Mouse (Mus musculus): Measurements from ENCODE around the gene Pet100. TPM values are rescaled to one million over a fixed set of nuclear protein-coding genes. Genes with fewer than 3 reads are reported as not detected.

Pet100 gene
- total RNA-seq, 1 experiment, result 97.6 TPM

GRCm38 (mm10) chr8:3622119-3622518 is 771 bp downstream of the Pet100 start:
- no peak overlapping the region for H3K27ac ChIP-seq (ENCODE audit: insufficient read depth, low read depth, low read length, poor library complexity, severe bottlenecking)
- H3K4me3 ChIP-seq (ENCODE audit: insufficient read depth in 1 of 2, low read depth in 1 of 2, low read length in 2 of 2, poor library complexity in 1 of 2, severe bottlenecking in 1 of 2), result peak overlapping the region; percentile 78 to 93; a peak in 3 of 4 replicates
- no peaks in the 10 kb centered on the region for H3K9me3 ChIP-seq (ENCODE audit: control insufficient read depth, insufficient read depth, low read depth, low read length)
- H3K9ac ChIP-seq (ENCODE audit: insufficient read depth, low read depth, low read length, poor library complexity, severe bottlenecking), result peak overlapping the region; percentile 77; the same call in 1 of the 2 replicates
- 0 out of 4 replicates have a peak, but pooled peaks cover 0 to 2% of the 10 kb centered on the region in 2 experiments for H3K4me1 ChIP-seq (ENCODE audit: control insufficient read depth in 2 of 2, insufficient read depth in 2 of 2, low read length in 2 of 2, poor library complexity in 1 of 2)
- in situ Hi-C loops (cut with MboI; ENCODE audit: low sequenced_read_pairs in 2 of 2, unreplicated experiment in 2 of 2), result no loop called here
- no peak for DNase-seq (ENCODE audit: low read depth, low spot score)
- TF ChIP-seq CHD2 (IDR thresholded peaks at IDR 0.05; ENCODE audit: low read depth, low read length), result no peak
- no peak for TF ChIP-seq ZC3H11A (IDR thresholded peaks at IDR 0.05; ENCODE audit: borderline replicate concordance, low read depth, low read length)
- no peak for TF ChIP-seq MAFK (IDR thresholded peaks at IDR 0.05; ENCODE audit: insufficient read depth, low read depth, low read length)
- no peak for TF ChIP-seq HCFC1 (IDR thresholded peaks at IDR 0.05; ENCODE audit: borderline replicate concordance, insufficient read depth, low read length)
- no peak for TF ChIP-seq ZNF384 (IDR thresholded peaks at IDR 0.05; ENCODE audit: low read depth, low read length)
- H3K36me3 ChIP-seq (ENCODE audit: control insufficient read depth, insufficient read depth, low read length, poor library complexity, severe bottlenecking), result peaks cover 11% of the 10 kb centered on the region

DNA sequence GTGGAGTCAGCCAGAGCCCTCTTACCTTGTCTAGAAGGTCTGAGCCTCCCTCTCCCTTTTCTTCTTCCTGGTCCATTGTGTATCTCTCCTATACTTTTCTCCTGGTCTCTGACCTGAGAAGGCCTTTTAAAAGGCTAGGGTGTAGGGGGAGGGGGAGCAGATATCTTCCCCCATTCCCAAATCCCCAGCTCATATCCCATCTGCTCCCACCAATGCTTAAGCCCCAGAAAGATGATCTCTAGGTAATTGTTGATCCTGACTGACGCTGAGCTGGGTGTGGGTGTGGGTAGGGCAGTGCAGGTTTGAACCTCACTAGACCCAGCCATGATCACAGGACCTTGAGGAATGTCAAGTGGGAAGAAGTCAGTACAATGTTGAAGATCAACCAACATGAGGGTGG is 4.1 kb downstream of the Pet100 start, which contains the start of gene Pcp2:
Gene Pcp2, minus strand, starts transcription at position 101 of the 400 bp plus-strand sequence.
- Histone ChIP-seq H3K4me1 (ENCODE audit: control insufficient read depth in 2 of 2, insufficient read depth in 2 of 2, low read length in 2 of 2, poor library complexity in 1 of 2) (0 out of 4 replicates have a peak, but pooled peaks cover 0 to 2% of the 10 kb centered on the region in 2 experiments), H3K36me3 (ENCODE audit: control insufficient read depth, insufficient read depth, low read length, poor library complexity, severe bottlenecking) (no peaks in the 10 kb centered on the region), H3K9ac (ENCODE audit: insufficient read depth, low read depth, low read length, poor library complexity, severe bottlenecking) (no peak within 1 kb of the TSS), H3K4me3 (ENCODE audit: insufficient read depth in 1 of 2, low read depth in 1 of 2, low read length in 2 of 2, poor library complexity in 1 of 2, severe bottlenecking in 1 of 2) (no peak within 1 kb of the TSS), H3K27ac (ENCODE audit: insufficient read depth, low read depth, low read length, poor library complexity, severe bottlenecking) (no peak within 1 kb of the TSS), H3K9me3 (ENCODE audit: control insufficient read depth, insufficient read depth, low read depth, low read length) (no peaks in the 10 kb centered on the region)
- in situ Hi-C loops (cut with MboI; ENCODE audit: low sequenced_read_pairs in 2 of 2, unreplicated experiment in 2 of 2), result no loop called here
- DNase-seq (ENCODE audit: low read depth, low spot score), result no peak
- no peak for TF ChIP-seq ZNF384 (IDR thresholded peaks at IDR 0.05; ENCODE audit: low read depth, low read length)
- no peak for TF ChIP-seq MAFK (IDR thresholded peaks at IDR 0.05; ENCODE audit: insufficient read depth, low read depth, low read length)
- TF ChIP-seq CHD2 (IDR thresholded peaks at IDR 0.05; ENCODE audit: low read depth, low read length), result no peak
- TF ChIP-seq ZC3H11A (IDR thresholded peaks at IDR 0.05; ENCODE audit: borderline replicate concordance, low read depth, low read length), result no peak
- no peak for TF ChIP-seq HCFC1 (IDR thresholded peaks at IDR 0.05; ENCODE audit: borderline replicate concordance, insufficient read depth, low read length)

- no peak overlapping the region for H3K9ac ChIP-seq (ENCODE audit: insufficient read depth, low read depth, low read length, poor library complexity, severe bottlenecking)
- no peak overlapping the region for H3K27ac ChIP-seq (ENCODE audit: insufficient read depth, low read depth, low read length, poor library complexity, severe bottlenecking)
- H3K9me3 ChIP-seq (ENCODE audit: control insufficient read depth, insufficient read depth, low read depth, low read length), result no peaks in the 10 kb centered on the region
- no peak overlapping the region for H3K4me3 ChIP-seq (ENCODE audit: insufficient read depth in 1 of 2, low read depth in 1 of 2, low read length in 2 of 2, poor library complexity in 1 of 2, severe bottlenecking in 1 of 2)
- no peak for DNase-seq (ENCODE audit: low read depth, low spot score)
- in situ Hi-C loops (cut with MboI; ENCODE audit: low sequenced_read_pairs in 2 of 2, unreplicated experiment in 2 of 2), result no loop called here
- no peaks in the 10 kb centered on the region for H3K36me3 ChIP-seq (ENCODE audit: control insufficient read depth, insufficient read depth, low read length, poor library complexity, severe bottlenecking)
- no peak for TF ChIP-seq ZNF384 (IDR thresholded peaks at IDR 0.05; ENCODE audit: low read depth, low read length)
- no peak for TF ChIP-seq HCFC1 (IDR thresholded peaks at IDR 0.05; ENCODE audit: borderline replicate concordance, insufficient read depth, low read length)
- TF ChIP-seq CHD2 (IDR thresholded peaks at IDR 0.05; ENCODE audit: low read depth, low read length), result no peak
- no peak for TF ChIP-seq ZC3H11A (IDR thresholded peaks at IDR 0.05; ENCODE audit: borderline replicate concordance, low read depth, low read length)
- TF ChIP-seq MAFK (IDR thresholded peaks at IDR 0.05; ENCODE audit: insufficient read depth, low read depth, low read length), result no peak
- 0 out of 4 replicates have a peak, but pooled peaks cover 0 to 2% of the 10 kb centered on the region in 2 experiments for H3K4me1 ChIP-seq (ENCODE audit: control insufficient read depth in 2 of 2, insufficient read depth in 2 of 2, low read length in 2 of 2, poor library complexity in 1 of 2)
These were observed 5.6 kb downstream of the Pet100 start for GRCm38 (mm10) chr8:3626971-3627370.

DNA sequence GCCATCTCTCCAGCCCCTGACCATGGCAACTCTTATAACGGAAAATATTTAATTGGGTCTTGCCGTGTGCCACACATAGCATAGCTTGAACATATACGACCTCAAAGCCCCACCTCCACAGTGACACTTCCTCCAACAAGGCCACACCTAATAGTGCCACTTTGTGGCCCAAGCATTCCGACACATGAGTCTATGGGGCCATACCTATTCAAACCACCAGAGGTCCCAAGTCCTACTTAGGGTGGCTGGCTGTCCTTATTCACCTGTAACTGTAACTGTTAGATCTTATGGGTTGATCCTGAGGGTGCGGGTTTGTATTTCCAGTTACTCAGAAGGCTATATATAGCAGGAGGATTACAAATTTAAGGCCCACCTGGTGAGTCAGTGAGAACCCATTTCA is 6.7 kb downstream of the Pet100 start:
- Histone ChIP-seq H3K9ac (ENCODE audit: insufficient read depth, low read depth, low read length, poor library complexity, severe bottlenecking) (no peak overlapping the region), H3K9me3 (ENCODE audit: control insufficient read depth, insufficient read depth, low read depth, low read length) (no peaks in the 10 kb centered on the region), H3K4me3 (ENCODE audit: insufficient read depth in 1 of 2, low read depth in 1 of 2, low read length in 2 of 2, poor library complexity in 1 of 2, severe bottlenecking in 1 of 2) (no peak overlapping the region), H3K27ac (ENCODE audit: insufficient read depth, low read depth, low read length, poor library complexity, severe bottlenecking) (no peak overlapping the region), H3K36me3 (ENCODE audit: control insufficient read depth, insufficient read depth, low read length, poor library complexity, severe bottlenecking) (no peaks in the 10 kb centered on the region), H3K4me1 (ENCODE audit: control insufficient read depth in 2 of 2, insufficient read depth in 2 of 2, low read length in 2 of 2, poor library complexity in 1 of 2) (no peaks in the 10 kb centered on the region)
- TF ChIP-seq MAFK (IDR thresholded peaks at IDR 0.05; ENCODE audit: insufficient read depth, low read depth, low read length), result no peak
- no peak for TF ChIP-seq HCFC1 (IDR thresholded peaks at IDR 0.05; ENCODE audit: borderline replicate concordance, insufficient read depth, low read length)
- no peak for TF ChIP-seq CHD2 (IDR thresholded peaks at IDR 0.05; ENCODE audit: low read depth, low read length)
- no peak for TF ChIP-seq ZC3H11A (IDR thresholded peaks at IDR 0.05; ENCODE audit: borderline replicate concordance, low read depth, low read length)
- no peak for TF ChIP-seq ZNF384 (IDR thresholded peaks at IDR 0.05; ENCODE audit: low read depth, low read length)
- in situ Hi-C loops (cut with MboI; ENCODE audit: low sequenced_read_pairs in 2 of 2, unreplicated experiment in 2 of 2), result no loop called here
- no peak for DNase-seq (ENCODE audit: low read depth, low spot score)

Data from ES-E14 (cell line).